In the genomic region with DNA sequence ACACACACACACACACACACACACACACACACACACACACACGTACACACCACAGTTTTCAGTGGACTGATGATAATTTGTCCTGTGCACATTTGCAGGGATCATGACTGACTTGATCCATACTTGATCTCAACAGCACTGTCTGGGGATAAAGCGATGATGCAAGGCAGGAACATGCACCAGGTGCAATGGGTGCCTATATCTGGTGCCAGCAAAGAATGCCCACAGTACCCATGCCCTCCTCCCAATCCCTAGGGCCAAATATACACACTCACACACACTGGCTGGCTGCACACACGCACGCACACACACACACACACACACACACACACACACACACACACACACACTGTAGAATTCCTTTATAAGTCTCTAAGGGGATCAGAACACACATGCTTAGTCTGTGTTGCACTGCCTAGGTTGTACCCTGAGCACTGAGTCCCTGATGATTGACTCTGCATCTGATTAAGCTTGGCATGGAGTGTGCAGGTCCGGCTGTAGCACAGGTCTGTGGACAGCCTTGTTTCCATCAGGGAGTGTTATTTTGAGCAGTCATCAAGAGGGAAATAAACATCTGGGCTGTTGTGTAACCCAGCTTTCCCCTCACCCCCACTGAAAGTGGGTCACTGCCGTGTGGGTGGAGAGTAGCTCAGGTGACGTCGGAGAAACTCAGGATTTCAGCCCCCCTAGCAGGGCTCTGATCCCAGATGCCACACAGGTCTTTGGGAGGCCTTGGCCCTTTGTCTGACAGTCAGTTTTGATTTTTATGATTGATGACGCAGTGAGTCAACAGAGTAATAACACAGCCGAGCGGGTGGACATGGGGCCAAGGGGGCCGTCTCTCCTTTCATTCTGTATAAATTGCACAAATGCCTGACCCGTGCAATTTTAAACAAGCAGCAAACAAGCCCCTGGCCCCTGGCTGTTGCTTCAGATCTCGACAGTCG, we compare ENCODE assay signal across 11 mouse cellular contexts.
DNase-seq lines count a peak whose midpoint lies in the region; ATAC-seq and TF ChIP-seq lines count a peak whose summit lies in the region.
"Had no signal": no experiment of that assay in that cellular context is flagged by ENCODE, and none has a peak within 500 bp of the region (broad histone marks: within the 10 kb centered on the region; RNA-seq: fewer than 3 reads in every experiment).

No protein-coding gene starts in this region.

- H3K9me3 ChIP-seq in liver, embryonic 12.5 days (replicated peaks): no peaks in the 10 kb centered on the region
- no peaks in the 10 kb centered on the region for H3K9me3 ChIP-seq in embryonic facial prominence, embryonic 14.5 days (ENCODE audit: control insufficient read depth, low read length)
- H3K9me3 ChIP-seq in stomach, embryonic 14.5 days (ENCODE audit: control insufficient read depth, low read depth, low read length): no peaks in the 10 kb centered on the region
- no peaks in the 10 kb centered on the region for H3K9me3 ChIP-seq in neural tube, embryonic 15.5 days (replicated peaks)
- H3K9me3 ChIP-seq: neural tube, embryonic 12.5 days had no signal

- no peak for ATAC-seq in liver, embryonic 12.5 days
- peak; percentile 50; the same call in 1 of the 2 replicates for ATAC-seq in embryonic facial prominence, embryonic 14.5 days (ENCODE audit: low read depth)
- peak; percentile 71; the same call in 1 of the 2 replicates for ATAC-seq in stomach, embryonic 14.5 days (ENCODE audit: insufficient number of reproducible peaks, insufficient read depth, low FRiP score, low read depth)
- ATAC-seq in neural tube, embryonic 15.5 days (ENCODE audit: low FRiP score): no peak

- WGBS in liver, adult 2 months: 33% methylated on average over 15 of the region's 15 CpGs
- 60% methylated on average over 15 of the region's 15 CpGs for WGBS in liver, embryonic 12.5 days (ENCODE audit: insufficient replicate concordance)
- 29% methylated on average over 14 of the region's 15 CpGs for WGBS in embryonic facial prominence, embryonic 14.5 days
- 34% methylated on average over 15 of the region's 15 CpGs for WGBS in stomach, embryonic 14.5 days
- whole genome bisulfite sequencing in neural tube, embryonic 15.5 days: 61% methylated on average over 15 of the region's 15 CpGs

- H3K4me2 ChIP-seq in liver, embryonic 12.5 days: no peak overlapping the region
- H3K4me2 ChIP-seq in embryonic facial prominence, embryonic 14.5 days (ENCODE audit: low read depth, low read length): 0 out of 2 replicates have a peak overlapping the region, but pooled peaks have one; percentile 7
- H3K4me2 ChIP-seq in stomach, embryonic 14.5 days (replicated peaks; ENCODE audit: low read depth, low read length): 0 out of 2 replicates have a peak overlapping the region, but pooled peaks have one; percentile 14
- H3K4me2 ChIP-seq in neural tube, embryonic 15.5 days: no peak overlapping the region
- H3K4me2 ChIP-seq: neural tube, embryonic 12.5 days had no signal

- H3K4me1 ChIP-seq in liver, adult 2 months (ENCODE audit: control insufficient read depth, insufficient read depth, low read length): peaks cover 2% of the 10 kb centered on the region; the same call in 1 of the 2 replicates
- H3K4me1 ChIP-seq in liver, embryonic 12.5 days: no peaks in the 10 kb centered on the region
- H3K4me1 ChIP-seq in embryonic facial prominence, embryonic 14.5 days (ENCODE audit: control insufficient read depth, insufficient read depth, low read length): peaks cover 7% of the 10 kb centered on the region; the same call in 1 of the 2 replicates
- H3K4me1 ChIP-seq in stomach, embryonic 14.5 days (ENCODE audit: control insufficient read depth, insufficient read depth, low read length): no peaks in the 10 kb centered on the region
- peaks cover 14% of the 10 kb centered on the region for H3K4me1 ChIP-seq in neural tube, embryonic 15.5 days
- H3K4me1 ChIP-seq: neural tube, embryonic 12.5 days had no signal

- TF ChIP-seq CTCF in liver, adult 2 months (IDR thresholded peaks at IDR 0.05; ENCODE audit: low read depth, low read length): no peak

- peak; percentile 36 for DNase-seq in liver, adult 2 months (ENCODE audit: extremely low read depth, low read depth, low spot score)
- peak; percentile 61 for DNase-seq in embryonic facial prominence, embryonic 14.5 days (ENCODE audit: low spot score)
- peak; percentile 20 to 39 for DNase-seq in kidney, postnatal 36 days
- DNase-seq in ovary, postnatal 14 days (ENCODE audit: low spot score): no peak
- no peak for DNase-seq in right cerebral cortex, postnatal 4 days
- DNase-seq: gastrocnemius, postnatal 36 days; left cerebral cortex, postnatal 4 days had no signal

- no peaks in the 10 kb centered on the region for H3K79me2 ChIP-seq in liver, adult 2 months (ENCODE audit: control insufficient read depth, insufficient read depth, low read length)

- no peaks in the 10 kb centered on the region for H3K36me3 ChIP-seq in liver, adult 2 months (ENCODE audit: control insufficient read depth, insufficient read depth, low read length)
- H3K36me3 ChIP-seq in liver, embryonic 12.5 days: no peaks in the 10 kb centered on the region
- H3K36me3 ChIP-seq in embryonic facial prominence, embryonic 14.5 days (ENCODE audit: control insufficient read depth, insufficient read depth, low read length): no peaks in the 10 kb centered on the region
- H3K36me3 ChIP-seq in stomach, embryonic 14.5 days (ENCODE audit: control insufficient read depth, insufficient read depth, low read length): no peaks in the 10 kb centered on the region
- H3K36me3 ChIP-seq in neural tube, embryonic 15.5 days: no peaks in the 10 kb centered on the region
- H3K36me3 ChIP-seq: neural tube, embryonic 12.5 days had no signal

- no peak overlapping the region; the same call in 1 of the 2 replicates for H3K4me3 ChIP-seq in liver, adult 2 months (ENCODE audit: insufficient read depth, low read depth, low read length)
- no peak overlapping the region for H3K4me3 ChIP-seq in liver, embryonic 12.5 days
- H3K4me3 ChIP-seq in embryonic facial prominence, embryonic 14.5 days (ENCODE audit: low read depth, low read length): no peak overlapping the region
- H3K4me3 ChIP-seq in stomach, embryonic 14.5 days (ENCODE audit: low read depth, low read length): no peak overlapping the region
- no peak overlapping the region for H3K4me3 ChIP-seq in neural tube, embryonic 15.5 days (replicated peaks)
- H3K4me3 ChIP-seq: neural tube, embryonic 12.5 days had no signal

- no peak overlapping the region for H3K9ac ChIP-seq in liver, adult 2 months (ENCODE audit: low read depth, low read length)
- no peak overlapping the region for H3K9ac ChIP-seq in liver, embryonic 12.5 days
- no peak overlapping the region for H3K9ac ChIP-seq in embryonic facial prominence, embryonic 14.5 days (ENCODE audit: low read depth, low read length)
- no peak overlapping the region for H3K9ac ChIP-seq in stomach, embryonic 14.5 days (replicated peaks; ENCODE audit: low read depth, low read length)
- H3K9ac ChIP-seq in neural tube, embryonic 15.5 days (replicated peaks): no peak overlapping the region
- H3K9ac ChIP-seq: neural tube, embryonic 12.5 days had no signal

- H3K27ac ChIP-seq in liver, adult 2 months (replicated peaks; ENCODE audit: insufficient read depth, low read depth, low read length): no peak overlapping the region
- no peak overlapping the region for H3K27ac ChIP-seq in liver, embryonic 12.5 days
- no peak overlapping the region for H3K27ac ChIP-seq in embryonic facial prominence, embryonic 14.5 days (replicated peaks; ENCODE audit: low read depth, low read length)
- H3K27ac ChIP-seq in stomach, embryonic 14.5 days (ENCODE audit: low read length): no peak overlapping the region
- H3K27ac ChIP-seq in neural tube, embryonic 15.5 days (replicated peaks): no peak overlapping the region
- H3K27ac ChIP-seq: neural tube, embryonic 12.5 days had no signal

- TF ChIP-seq POLR2A in liver, adult 2 months (IDR thresholded peaks at IDR 0.05; ENCODE audit: extremely low read depth, insufficient read depth, low read length): no peak

- H3K27me3 ChIP-seq in liver, adult 2 months (ENCODE audit: control insufficient read depth, insufficient read depth, low read length): peaks cover 2% of the 10 kb centered on the region; the same call in 1 of the 2 replicates
- H3K27me3 ChIP-seq in liver, embryonic 12.5 days (replicated peaks): no peaks in the 10 kb centered on the region
- H3K27me3 ChIP-seq in embryonic facial prominence, embryonic 14.5 days (replicated peaks; ENCODE audit: control insufficient read depth, insufficient read depth, low read length): no peaks in the 10 kb centered on the region
- no peaks in the 10 kb centered on the region for H3K27me3 ChIP-seq in stomach, embryonic 14.5 days (ENCODE audit: control insufficient read depth, insufficient read depth, low read length)
- no peaks in the 10 kb centered on the region for H3K27me3 ChIP-seq in neural tube, embryonic 15.5 days (replicated peaks)
- H3K27me3 ChIP-seq: neural tube, embryonic 12.5 days had no signal

Comparison
In these comparisons a context has a peak if more than half of its experiments do, and no peak if none do; other contexts are left out.
1. DNase-seq: peak in liver, adult 2 months (single experiment), embryonic facial prominence, embryonic 14.5 days (single experiment) and kidney, postnatal 36 days (2 of 2); none in ovary, postnatal 14 days (single experiment) and right cerebral cortex, postnatal 4 days (single experiment).
2. ATAC-seq: peak in embryonic facial prominence, embryonic 14.5 days (single experiment) and stomach, embryonic 14.5 days (single experiment); none in liver, embryonic 12.5 days (single experiment) and neural tube, embryonic 15.5 days (single experiment).
3. H3K4me2 ChIP-seq: peak in embryonic facial prominence, embryonic 14.5 days (single experiment) and stomach, embryonic 14.5 days (single experiment); none in liver, embryonic 12.5 days (single experiment) and neural tube, embryonic 15.5 days (single experiment).